Mouse (Mus musculus) liver, adult 2 months (tissue): ENCODE data around the gene Htr1d. TPM values are rescaled to one million over a fixed set of nuclear protein-coding genes. Genes with fewer than 3 reads are reported as not detected.

Experiments used
- DNase-seq: peaks from one replicate; pipeline ENCODE4 v3.0.0-alpha.2; 2011; ENCODE audit warnings: low read depth, low spot score; ENCODE audit errors: extremely low read depth
- H3K27ac ChIP-seq: fragments of 200-500 bp; replicated peaks from 2 replicates; pipeline ENCODE4 v1.5.1; 2012; ENCODE audit warnings: low read depth, mild to moderate bottlenecking, control low read depth, inconsistent platforms, low read length; ENCODE audit not compliant: insufficient read depth
- H3K27me3 ChIP-seq: fragments of 200-500 bp; 2 replicates; pipeline ENCODE4 v1.6.1; 2012; ENCODE audit warnings: mild to moderate bottlenecking, moderate library complexity, low read length, inconsistent platforms; ENCODE audit not compliant: control insufficient read depth, insufficient read depth
- H3K36me3 ChIP-seq: fragments of 200-500 bp; 2 replicates; pipeline ENCODE4 v1.6.1; 2012; ENCODE audit warnings: low read length, inconsistent platforms; ENCODE audit not compliant: control insufficient read depth, insufficient read depth
- H3K4me1 ChIP-seq: fragments of 200-500 bp; 2 replicates; pipeline ENCODE4 v1.6.1; 2011; ENCODE audit warnings: low read length; ENCODE audit not compliant: control insufficient read depth, insufficient read depth
- H3K4me3 ChIP-seq: fragments of 200-500 bp; 2 replicates; pipeline ENCODE4 v1.5.1; 2011; ENCODE audit warnings: low read depth, mild to moderate bottlenecking, control low read depth, low read length, moderate library complexity; ENCODE audit not compliant: insufficient read depth
- H3K79me2 ChIP-seq: fragments of 200-500 bp; 2 replicates; pipeline ENCODE4 v1.6.1; 2012; ENCODE audit warnings: inconsistent platforms, mild to moderate bottlenecking, low read length, moderate library complexity; ENCODE audit not compliant: control insufficient read depth, insufficient read depth
- H3K9ac ChIP-seq: fragments of 200-500 bp; 2 replicates; pipeline ENCODE4 v1.6.1; 2012; ENCODE audit warnings: low read depth, mild to moderate bottlenecking, control low read depth, inconsistent platforms, low read length
- CTCF ChIP-seq: fragments of 200-500 bp; IDR thresholded peaks from 2 replicates; pipeline ENCODE4 v1.5.1; 2011; ENCODE audit warnings: low read depth, low read length, control low read depth
- POLR2A ChIP-seq: fragments of 200-500 bp; IDR thresholded peaks from 2 replicates; pipeline ENCODE4 v1.6.1; 2011; ENCODE audit warnings: low read length, control low read depth; ENCODE audit not compliant: insufficient read depth; ENCODE audit errors: extremely low read depth
- whole genome bisulfite sequencing: fragments of 180-500 bp; shearing (Covaris S2); methylation state at CpG from one replicate; pipeline ENCODE4 v1.1.7; 2018; 5-methylcytosine and 5-hydroxymethylcytosine counted together
- polyA plus RNA-seq: library from polyadenylated mRNA; depleted of rRNA; stranded (reverse); fragments of >200 nt; gene quantifications from 2 replicates; pipeline ENCODE4 v1.2.3, GENCODE M21; 2012
- total RNA-seq: library from RNA; depleted of rRNA; stranded (reverse); fragments of >200 nt; gene quantifications from 2 replicates; pipeline ENCODE4 v1.2.3, GENCODE M21; 2014

Htr1d gene
- total and polyA plus RNA-seq, 2 experiments: 0.82 TPM; not detected in 1

DNA sequence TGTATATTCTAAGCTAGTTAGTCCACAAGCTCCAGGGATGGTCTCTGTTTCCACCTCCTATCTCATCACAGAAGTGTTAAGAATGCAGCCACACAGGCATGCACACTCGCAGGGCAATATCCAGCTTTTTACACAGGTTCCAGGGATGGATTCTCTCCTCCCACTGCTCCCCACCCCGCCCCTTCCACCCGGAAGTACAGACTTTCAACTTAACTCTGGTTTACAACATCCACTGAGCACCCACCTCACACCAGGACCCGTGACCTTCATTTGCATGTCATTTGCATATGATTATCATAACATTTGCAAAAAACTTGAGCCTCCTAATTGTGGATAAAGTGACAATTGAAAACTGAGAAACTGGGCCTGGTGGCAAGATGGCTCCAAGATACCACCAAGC, 21.2 kb downstream of the Htr1d start:
- H3K36me3 ChIP-seq: no peaks in the 10 kb centered on the region
- no peak for TF ChIP-seq CTCF
- TF ChIP-seq POLR2A: no peak
- H3K27me3 ChIP-seq: no peaks in the 10 kb centered on the region
- no peak overlapping the region for H3K9ac ChIP-seq
- WGBS: 80% methylated on average over 4 of the region's 4 CpGs
- H3K4me1 ChIP-seq: no peaks in the 10 kb centered on the region
- no peak for DNase-seq
- no peaks in the 10 kb centered on the region for H3K79me2 ChIP-seq
- no peak overlapping the region for H3K27ac ChIP-seq
- H3K4me3 ChIP-seq: no peak overlapping the region

DNA sequence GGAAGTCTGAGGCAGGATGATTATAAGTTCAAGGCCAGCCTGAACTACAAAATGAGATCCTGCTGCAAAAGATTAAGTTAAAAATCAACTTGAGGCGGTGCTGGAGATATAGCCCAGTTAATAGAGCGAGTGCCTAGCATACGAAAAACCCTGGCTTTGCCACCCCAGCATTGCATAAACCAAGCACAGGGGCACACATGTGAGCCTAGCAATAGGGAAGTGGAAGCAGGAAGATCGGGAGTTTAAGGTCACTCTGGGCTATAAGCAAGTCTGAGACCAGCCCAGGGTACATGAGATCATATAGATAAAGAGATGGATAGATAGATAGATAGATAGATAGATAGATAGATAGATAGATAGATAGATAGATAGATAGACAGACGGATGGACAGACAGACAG, 26.5 kb downstream of the Htr1d start:
- peaks cover 12% of the 10 kb centered on the region for H3K4me1 ChIP-seq
- no peak overlapping the region for H3K27ac ChIP-seq
- WGBS: 81% methylated on average over 5 of the region's 5 CpGs
- H3K9ac ChIP-seq: no peak overlapping the region
- TF ChIP-seq POLR2A: no peak
- no peak for TF ChIP-seq CTCF
- H3K27me3 ChIP-seq: no peaks in the 10 kb centered on the region
- H3K4me3 ChIP-seq: no peak overlapping the region
- no peaks in the 10 kb centered on the region for H3K36me3 ChIP-seq
- H3K79me2 ChIP-seq: no peaks in the 10 kb centered on the region
- DNase-seq: no peak

DNA sequence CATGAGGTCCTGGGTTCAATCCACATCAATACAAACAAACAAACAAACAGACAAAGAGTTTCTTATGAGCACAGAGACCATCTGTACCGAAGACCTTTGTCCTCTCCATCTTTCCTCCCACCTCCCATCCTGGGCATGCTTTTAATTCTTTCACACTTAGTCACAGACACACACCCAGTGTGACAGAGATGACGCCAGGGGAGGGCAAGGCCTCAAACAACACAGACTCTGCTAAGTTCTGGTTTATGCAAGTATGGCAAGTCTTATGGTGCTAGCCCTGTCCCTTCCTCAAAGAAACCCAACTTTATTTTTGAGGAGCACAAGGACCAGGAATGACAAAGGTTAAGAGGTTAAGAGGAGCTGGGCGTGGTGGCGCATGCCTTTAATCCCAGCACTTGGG, 26.9 kb downstream of the Htr1d start:
- no peak for DNase-seq
- H3K27ac ChIP-seq: no peak overlapping the region
- 87% methylated on average over 4 of the region's 4 CpGs for WGBS
- TF ChIP-seq CTCF (no peak), POLR2A (no peak)
- no peaks in the 10 kb centered on the region for H3K27me3 ChIP-seq
- no peaks in the 10 kb centered on the region for H3K36me3 ChIP-seq
- no peaks in the 10 kb centered on the region for H3K79me2 ChIP-seq
- H3K9ac ChIP-seq: no peak overlapping the region
- H3K4me3 ChIP-seq: no peak overlapping the region
- peaks cover 12% of the 10 kb centered on the region for H3K4me1 ChIP-seq

DNA sequence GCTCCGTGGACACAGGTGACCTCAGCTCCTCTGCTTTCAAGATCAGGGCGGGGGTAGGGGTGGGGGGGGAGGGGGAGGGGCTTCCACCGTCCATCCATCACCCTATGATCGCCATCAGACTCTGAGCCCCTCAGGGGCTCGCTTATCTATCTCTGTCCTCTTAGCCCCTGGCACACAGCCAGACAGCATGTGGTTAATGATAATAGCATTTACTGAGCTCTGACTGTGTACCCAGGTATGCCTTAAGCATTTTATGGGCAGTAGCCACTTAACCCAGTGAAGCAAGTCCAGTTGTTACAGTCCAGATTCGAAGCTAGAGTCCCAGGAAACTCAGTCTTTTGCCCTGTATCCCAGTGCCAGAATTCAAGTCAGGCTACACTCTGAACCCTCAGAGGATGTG, 28.2 kb downstream of the Htr1d start:
- H3K9ac ChIP-seq: no peak overlapping the region
- H3K79me2 ChIP-seq: no peaks in the 10 kb centered on the region
- TF ChIP-seq CTCF: no peak
- no peak for TF ChIP-seq POLR2A
- H3K36me3 ChIP-seq: no peaks in the 10 kb centered on the region
- H3K27ac ChIP-seq: peak overlapping the region; percentile 86
- WGBS: 5% methylated on average over 6 of the region's 6 CpGs
- DNase-seq: peak; percentile 86
- H3K27me3 ChIP-seq: no peaks in the 10 kb centered on the region
- H3K4me3 ChIP-seq: no peak overlapping the region
- peaks cover 12% of the 10 kb centered on the region for H3K4me1 ChIP-seq

DNA sequence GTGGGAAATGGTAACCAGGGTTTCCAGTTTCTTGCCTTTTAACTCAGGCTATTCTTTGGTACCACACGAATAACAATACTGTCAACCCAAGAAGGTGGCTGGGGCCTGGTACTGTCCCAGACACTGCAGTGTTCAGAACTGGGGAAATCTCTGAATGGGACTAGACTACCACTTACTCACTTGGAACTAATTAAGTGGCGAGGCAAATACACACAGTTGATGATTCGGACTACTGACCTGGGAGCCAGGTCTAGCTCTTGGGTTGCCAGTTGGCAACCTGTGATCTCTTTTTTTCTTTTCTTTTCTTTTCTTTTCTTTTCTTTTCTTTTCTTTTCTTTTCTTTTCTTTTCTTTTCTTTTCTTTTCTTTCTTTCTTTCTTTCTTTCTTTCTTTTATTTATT, 29.0 kb downstream of the Htr1d start:
- Histone ChIP-seq H3K79me2 (no peaks in the 10 kb centered on the region), H3K9ac (no peak overlapping the region), H3K36me3 (no peaks in the 10 kb centered on the region), H3K4me1 (peaks cover 12% of the 10 kb centered on the region), H3K4me3 (no peak overlapping the region), H3K27ac (peak overlapping the region; percentile 86), H3K27me3 (no peaks in the 10 kb centered on the region)
- DNase-seq: peak; percentile 74
- WGBS: 44% methylated on average over 3 of the region's 3 CpGs
- TF ChIP-seq POLR2A: no peak
- no peak for TF ChIP-seq CTCF

DNA sequence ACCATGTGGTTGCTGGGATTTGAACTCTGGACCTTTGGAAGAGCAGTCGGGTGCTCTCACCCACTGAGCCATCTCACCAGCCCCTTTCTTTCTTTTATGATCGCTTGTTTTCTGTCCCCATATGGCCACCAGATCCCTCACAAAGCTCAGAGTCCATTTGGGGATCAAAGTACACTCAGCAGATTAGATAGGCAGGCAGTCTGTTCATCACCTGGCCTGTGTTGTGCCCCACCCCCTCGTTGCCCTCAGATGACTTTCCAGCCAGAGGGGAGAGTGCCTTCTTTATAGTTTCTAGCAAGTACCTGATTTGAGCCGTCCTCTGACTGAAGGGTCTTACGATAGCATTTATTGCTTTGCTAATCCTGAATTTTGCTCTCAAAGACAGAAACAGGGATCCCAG, 29.5 kb downstream of the Htr1d start:
- peak; percentile 93 for DNase-seq

More for the DNA sequence above, 29.5 kb downstream of the Htr1d start:
- H3K79me2 ChIP-seq: no peaks in the 10 kb centered on the region
- peak overlapping the region; percentile 54 for H3K27ac ChIP-seq
- no peak overlapping the region for H3K9ac ChIP-seq
- H3K27me3 ChIP-seq: no peaks in the 10 kb centered on the region
- WGBS: 23% methylated on average over 5 of the region's 5 CpGs
- no peaks in the 10 kb centered on the region for H3K36me3 ChIP-seq
- TF ChIP-seq POLR2A (no peak), CTCF (no peak)
- no peak overlapping the region for H3K4me3 ChIP-seq
- peaks cover 12% of the 10 kb centered on the region for H3K4me1 ChIP-seq
